Mouse (Mus musculus) lung, postnatal 0 days (tissue): ENCODE measurements around the gene Cabp4. TPM values are rescaled to one million over a fixed set of nuclear protein-coding genes. Genes with fewer than 3 reads are reported as not detected.
A peak's percentile ranks its signal among the peaks of the same experiment; 100 is the strongest.

Experiments
- ATAC-seq: fragments of 200-750 bp; cut with Nextera tagmentation; 2 replicates; pipeline ENCODE4 v1.8.0; 2017; ENCODE audit warnings: moderate library complexity
- DNase-seq: peaks from one replicate; pipeline ENCODE4 v3.0.0-alpha.2; 2016; ENCODE audit warnings: low spot score
- H3K27ac ChIP-seq: fragments of 300-500 bp; sonication (generic); 2 replicates; pipeline ENCODE4 v1.5.1; 2014; ENCODE audit warnings: antibody characterized with exemption, mild to moderate bottlenecking, low read length, mixed read lengths
- H3K27me3 ChIP-seq: fragments of 300-500 bp; sonication (generic); replicated peaks from 2 replicates; pipeline ENCODE4 v1.6.1; 2014; ENCODE audit warnings: low read length, mixed read lengths; ENCODE audit not compliant: insufficient read depth
- H3K36me3 ChIP-seq: fragments of 300-500 bp; sonication (generic); 2 replicates; pipeline ENCODE4 v1.6.1; 2014; ENCODE audit warnings: low read length, mixed read lengths; ENCODE audit not compliant: insufficient read depth
- H3K4me1 ChIP-seq: fragments of 300-500 bp; sonication (generic); 2 replicates; pipeline ENCODE4 v1.6.1; 2014; ENCODE audit warnings: antibody characterized with exemption, low read depth, low read length, mixed read lengths; ENCODE audit not compliant: insufficient read depth
- H3K4me2 ChIP-seq: fragments of 300-500 bp; sonication (generic); replicated peaks from 2 replicates; pipeline ENCODE4 v1.6.1; 2014; ENCODE audit warnings: low read depth, mild to moderate bottlenecking, low read length, moderate library complexity, mixed read lengths
- H3K4me3 ChIP-seq: fragments of 300-500 bp; sonication (generic); 2 replicates; pipeline ENCODE4 v1.5.1; 2014; ENCODE audit warnings: low read depth, low read length
- H3K9ac ChIP-seq: fragments of 300-500 bp; sonication (generic); replicated peaks from 2 replicates; pipeline ENCODE4 v1.6.1; 2014; ENCODE audit warnings: low read depth, mild to moderate bottlenecking
- H3K9me3 ChIP-seq: fragments of 300-500 bp; sonication (generic); 2 replicates; pipeline ENCODE4 v1.6.1; 2016; ENCODE audit warnings: low read length, mixed read lengths
- CTCF ChIP-seq: IDR thresholded peaks from 2 replicates; pipeline ENCODE4 v1.5.1; 2016; ENCODE audit warnings: antibody characterized with exemption, mild to moderate bottlenecking
- EP300 ChIP-seq: IDR thresholded peaks from 2 replicates; pipeline ENCODE4 v1.6.1; 2016; ENCODE audit warnings: antibody characterized with exemption, mild to moderate bottlenecking, control low read depth
- WGBS: fragments of 180-500 bp; shearing (Covaris S2); extraction: QIAGEN DNeasy Blood & Tissue Kit; methylation state at CpG from one replicate; pipeline ENCODE4 v1.1.7; 2014; 5-methylcytosine and 5-hydroxymethylcytosine counted together
- polyA plus RNA-seq: library from polyadenylated mRNA; unstranded; fragments of >200 nt; fragmentation: Nextera tagmentation; extraction: Ambion mirVana; gene quantifications from 2 replicates; pipeline ENCODE4 v1.2.1, GENCODE M21; 2015

Gene Cabp4
- polyA plus RNA-seq, result 0.08 and 0.10 TPM in 2 replicates

GRCm38 (mm10) chr19:4143759-4144268 lies at the start of gene Cabp4:
Gene Cabp4 (minus strand): TSS chr19:4144033.
- ATAC-seq (no peak), DNase-seq (no peak)
- Histone ChIP-seq H3K4me1 (peaks cover 7% of the 10 kb centered on the region; the same call in 1 of the 2 replicates), H3K27me3 (no peaks in the 10 kb centered on the region), H3K36me3 (no peaks in the 10 kb centered on the region), H3K4me2 (no peak within 1 kb of the TSS), H3K27ac (no peak within 1 kb of the TSS; the same call in 1 of the 2 replicates), H3K9me3 (no peaks in the 10 kb centered on the region), H3K9ac (no peak within 1 kb of the TSS), H3K4me3 (no peak within 1 kb of the TSS)
- TF ChIP-seq EP300, result no peak
- TF ChIP-seq CTCF, result no peak
- 74% methylated on average over 7 of the region's 7 CpGs for WGBS

- peaks cover 8% of the 10 kb centered on the region; the same call in 1 of the 2 replicates for H3K4me1 ChIP-seq
Observed at GRCm38 (mm10) chr19:4193129-4193528, 49.3 kb upstream of the Cabp4 start.

GRCm38 (mm10) chr19:4192251-4192985 lies 48.6 kb upstream of the Cabp4 start:
- Histone ChIP-seq H3K27me3 (no peaks in the 10 kb centered on the region), H3K9me3 (no peaks in the 10 kb centered on the region), H3K4me1 (peaks cover 8% of the 10 kb centered on the region; the same call in 1 of the 2 replicates), H3K27ac (peak overlapping the region; percentile 95), H3K4me3 (peak overlapping the region; percentile 82), H3K9ac (peak overlapping the region; percentile 95), H3K4me2 (peak overlapping the region; percentile 87), H3K36me3 (peaks cover 24% of the 10 kb centered on the region; the same call in 1 of the 2 replicates)
- TF ChIP-seq EP300 (no peak), CTCF (no peak)
- peak; percentile 44 for DNase-seq
- WGBS, result under 1% methylated on average over 28 of the region's 52 CpGs
- peak; percentile 53 for ATAC-seq

More at GRCm38 (mm10) chr19:4193129-4193528, 49.3 kb upstream of the Cabp4 start:
- peaks cover 24% of the 10 kb centered on the region; the same call in 1 of the 2 replicates for H3K36me3 ChIP-seq
- H3K9me3 ChIP-seq, result no peaks in the 10 kb centered on the region
- no peak for ATAC-seq
- no peak for TF ChIP-seq EP300
- TF ChIP-seq CTCF, result no peak
- DNase-seq, result no peak
- WGBS, result 52% methylated on average over 6 of the region's 6 CpGs
- no peak overlapping the region for H3K27ac ChIP-seq
- peak overlapping the region; percentile 87 for H3K4me2 ChIP-seq
- H3K4me3 ChIP-seq, result peak overlapping the region; percentile 82
- H3K9ac ChIP-seq, result peak overlapping the region; percentile 95
- H3K27me3 ChIP-seq, result no peaks in the 10 kb centered on the region

- 2% methylated on average over 40 of the region's 47 CpGs for WGBS
- ATAC-seq, result peak; percentile 96
Observed at GRCm38 (mm10) chr19:4191528-4192250, 47.9 kb upstream of the Cabp4 start, which contains the start of gene Ppp1ca. Gene Ppp1ca (plus strand): TSS chr19:4192065.

GRCm38 (mm10) chr19:4190831-4191334 lies 47.0 kb upstream of the Cabp4 start, which contains the start of gene Tbc1d10c:
Gene Tbc1d10c (minus strand): TSS chr19:4191284.
- Histone ChIP-seq H3K4me2 (peak within 1 kb of the TSS; percentile 87), H3K27me3 (no peaks in the 10 kb centered on the region), H3K36me3 (peaks cover 20% of the 10 kb centered on the region; the same call in 1 of the 2 replicates), H3K9ac (peak within 1 kb of the TSS; percentile 95), H3K4me1 (peaks cover 8% of the 10 kb centered on the region; the same call in 1 of the 2 replicates), H3K9me3 (no peaks in the 10 kb centered on the region), H3K4me3 (peak within 1 kb of the TSS; percentile 82), H3K27ac (peak within 1 kb of the TSS; percentile 95)
- TF ChIP-seq EP300, result no peak
- DNase-seq (peak; percentile 58), ATAC-seq (no peak)
- 32% methylated on average over 4 of the region's 4 CpGs for WGBS

More at GRCm38 (mm10) chr19:4191528-4192250, 47.9 kb upstream of the Cabp4 start, which contains the start of gene Ppp1ca:
- TF ChIP-seq EP300 (no peak), CTCF (peak; percentile 80)
- Histone ChIP-seq H3K36me3 (peaks cover 24% of the 10 kb centered on the region; the same call in 1 of the 2 replicates), H3K9ac (peak within 1 kb of the TSS; percentile 95), H3K4me3 (peak within 1 kb of the TSS; percentile 82), H3K27ac (peak within 1 kb of the TSS; percentile 95), H3K27me3 (no peaks in the 10 kb centered on the region), H3K9me3 (no peaks in the 10 kb centered on the region), H3K4me2 (peak within 1 kb of the TSS; percentile 87), H3K4me1 (peaks cover 8% of the 10 kb centered on the region; the same call in 1 of the 2 replicates)
- DNase-seq, result peak; percentile 99
